Mouse (Mus musculus) bone marrow, adult 2 months (tissue): ENCODE data around the gene Dzank1. TPM values are rescaled to one million over a fixed set of nuclear protein-coding genes. Genes with fewer than 3 reads are reported as not detected.

Experiments used
- H3K27ac ChIP-seq: fragments of 200-500 bp; 2 replicates; pipeline ENCODE4 v1.5.1; 2012; ENCODE audit warnings: low read depth, mild to moderate bottlenecking, control low read depth, inconsistent platforms, low read length; ENCODE audit not compliant: control insufficient read depth, poor library complexity, insufficient read depth
- H3K4me1 ChIP-seq: fragments of 200-500 bp; 2 replicates; pipeline ENCODE4 v1.6.1; 2011; ENCODE audit warnings: low read length; ENCODE audit not compliant: control insufficient read depth, insufficient read depth
- H3K4me3 ChIP-seq: fragments of 200-500 bp; replicated peaks from 2 replicates; pipeline ENCODE3; 2011; ENCODE audit warnings: mild to moderate bottlenecking, low read depth, low read length, control low read depth; ENCODE audit not compliant: control insufficient read depth
- CTCF ChIP-seq: fragments of 200-500 bp; IDR thresholded peaks from 2 replicates; pipeline ENCODE4 v1.5.1; 2011; ENCODE audit warnings: low read length, control low read depth; ENCODE audit not compliant: control insufficient read depth, insufficient read depth
- POLR2A ChIP-seq: fragments of 200-500 bp; IDR thresholded peaks from 2 replicates; pipeline ENCODE4 v1.6.1; 2011; ENCODE audit warnings: low read depth, mild to moderate bottlenecking, control low read depth, low read length, borderline replicate concordance; ENCODE audit not compliant: control insufficient read depth
- WGBS: fragments of 180-500 bp; shearing (Covaris S2); methylation state at CpG from one replicate; pipeline ENCODE4 v1.1.7; 2018; 5-methylcytosine and 5-hydroxymethylcytosine counted together
- polyA plus RNA-seq: library from polyadenylated mRNA; stranded (reverse); fragments of >200 nt; gene quantifications from 2 replicates; pipeline ENCODE4 v1.2.4, GENCODE M21; 2011; ENCODE audit warnings: low replicate concordance; ENCODE audit not compliant: missing spikeins, insufficient read depth, insufficient read length

Gene Dzank1
- polyA plus RNA-seq, 1 experiment: 0.37 TPM

- Histone ChIP-seq H3K4me3 (no peak overlapping the region), H3K27ac (no peak overlapping the region), H3K4me1 (no peaks in the 10 kb centered on the region)
- 71% methylated on average over 6 of the region's 6 CpGs for WGBS
- TF ChIP-seq CTCF: no peak
Observed at GRCm38 (mm10) chr2:144487476-144487875, 39.7 kb downstream of the Dzank1 start.

GRCm38 (mm10) chr2:144485439-144485838, 41.8 kb downstream of the Dzank1 start:
- Histone ChIP-seq H3K27ac (no peak overlapping the region), H3K4me3 (no peak overlapping the region), H3K4me1 (no peaks in the 10 kb centered on the region)
- WGBS: 77% methylated on average over 7 of the region's 7 CpGs
- no peak for TF ChIP-seq POLR2A
- no peak for TF ChIP-seq CTCF

- Histone ChIP-seq H3K4me1 (no peaks in the 10 kb centered on the region; the same call in 1 of the 2 replicates), H3K4me3 (no peak overlapping the region), H3K27ac (no peak overlapping the region)
- 54% methylated on average over 1 of the region's 1 CpGs for WGBS
- TF ChIP-seq CTCF (no peak), POLR2A (no peak)
Observed at GRCm38 (mm10) chr2:144484084-144484483, 43.1 kb downstream of the Dzank1 start.

- Histone ChIP-seq H3K27ac (no peak overlapping the region), H3K4me3 (no peak overlapping the region), H3K4me1 (no peaks in the 10 kb centered on the region; the same call in 1 of the 2 replicates)
- TF ChIP-seq POLR2A (no peak), CTCF (no peak)
- 77% methylated on average over 2 of the region's 2 CpGs for WGBS
Observed at GRCm38 (mm10) chr2:144479421-144479820, 47.8 kb downstream of the Dzank1 start.

- no peak overlapping the region for H3K4me3 ChIP-seq
- WGBS: 44% methylated on average over 5 of the region's 5 CpGs
- no peaks in the 10 kb centered on the region for H3K4me1 ChIP-seq
- TF ChIP-seq CTCF (peak; percentile 32; the same call in 1 of the 2 replicates), POLR2A (no peak)
- H3K27ac ChIP-seq: no peak overlapping the region
Observed at GRCm38 (mm10) chr2:144467203-144467602, 60.0 kb downstream of the Dzank1 start.

GRCm38 (mm10) chr2:144465876-144466575, 61.2 kb downstream of the Dzank1 start:
- 72% methylated on average over 14 of the region's 14 CpGs for WGBS
- Histone ChIP-seq H3K4me1 (no peaks in the 10 kb centered on the region), H3K27ac (no peak overlapping the region), H3K4me3 (no peak overlapping the region)
- TF ChIP-seq POLR2A (no peak), CTCF (no peak)

- Histone ChIP-seq H3K27ac (no peak overlapping the region), H3K4me3 (no peak overlapping the region), H3K4me1 (no peaks in the 10 kb centered on the region)
- no peak for TF ChIP-seq POLR2A
- no peak for TF ChIP-seq CTCF
- WGBS: 72% methylated on average over 9 of the region's 9 CpGs
Observed at GRCm38 (mm10) chr2:144464799-144465760, 62.1 kb downstream of the Dzank1 start.

GRCm38 (mm10) chr2:144464182-144464581, 63.0 kb downstream of the Dzank1 start:
- H3K4me3 ChIP-seq: no peak overlapping the region
- H3K27ac ChIP-seq: no peak overlapping the region
- peaks cover 1% of the 10 kb centered on the region; the same call in 1 of the 2 replicates for H3K4me1 ChIP-seq
- TF ChIP-seq CTCF (no peak), POLR2A (no peak)
- WGBS: 74% methylated on average over 7 of the region's 7 CpGs
